Mouse (Mus musculus): Measurements from ENCODE around the gene Ikbke. TPM values are rescaled to one million over a fixed set of nuclear protein-coding genes. Genes with fewer than 3 reads are reported as not detected.
"Not testable (repeated sequence)": the region's sequence is repeated elsewhere in the genome, so short reads cannot be mapped to it uniquely, and the experiment has no call there.

Ikbke gene
- total RNA-seq (2014; rRNA removed) (0.75 and 1.5 TPM in 2 replicates), polyA plus RNA-seq (2015; fragmentation: Nextera tagmentation; extraction: Ambion mirVana) (1.2 TPM in 2 replicates)

- Histone ChIP-seq H3K36me3 (ENCODE audit: insufficient read depth, low read length) (no peaks in the 10 kb centered on the region), H3K4me1 (ENCODE audit: insufficient read depth, low read length) (no peaks in the 10 kb centered on the region), H3K4me2 (ENCODE audit: low read depth, low read length) (peak within 1 kb of the TSS; percentile 16; the same call in 1 of the 2 replicates), H3K9me3 (ENCODE audit: low read length) (no peaks in the 10 kb centered on the region), H3K9ac (replicated peaks; ENCODE audit: low read length) (no peak within 1 kb of the TSS), H3K4me3 (ENCODE audit: low read length) (no peak within 1 kb of the TSS; the same call in 1 of the 2 replicates), H3K27ac (no peak within 1 kb of the TSS), H3K27me3 (ENCODE audit: insufficient read depth, low read length) (no peaks in the 10 kb centered on the region)
- no peak for TF ChIP-seq CTCF (IDR thresholded peaks at IDR 0.05; ENCODE audit: low read depth)
- DNase-seq (ENCODE audit: low spot score) = no peak
- 50% methylated on average over 4 of the region's 4 CpGs for WGBS
- no peak for ATAC-seq
These were observed at the start of gene Ikbke for GRCm38 (mm10) chr1:131279456-131279776. TSS of gene Ikbke (minus strand) at chr1:131279606.

DNA sequence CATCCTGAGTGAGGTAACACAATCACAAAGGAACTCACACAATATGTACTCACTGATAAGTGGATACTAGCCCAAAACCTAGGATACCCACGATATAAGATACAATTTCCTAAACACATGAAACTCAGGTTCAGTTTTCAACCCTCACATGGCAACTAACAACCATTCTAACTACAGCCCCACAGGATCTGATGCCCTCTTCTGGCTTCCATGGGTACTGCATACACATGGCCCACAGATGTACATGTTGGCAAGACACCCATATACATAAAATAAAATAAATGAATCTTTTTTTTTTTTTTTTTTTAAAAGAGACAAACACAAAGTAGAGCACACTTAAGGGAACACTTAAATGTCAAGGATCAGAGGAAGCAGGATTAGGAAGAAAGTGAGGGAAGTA is 49.7 kb upstream of the Ikbke start:
- not testable (repeated sequence) for DNase-seq (ENCODE audit: low spot score); H3K4me1 ChIP-seq (ENCODE audit: insufficient read depth, low read length); ATAC-seq; H3K4me3 ChIP-seq (ENCODE audit: low read length); H3K27ac ChIP-seq; H3K9me3 ChIP-seq (ENCODE audit: low read length); H3K27me3 ChIP-seq (ENCODE audit: insufficient read depth, low read length); H3K4me2 ChIP-seq (ENCODE audit: low read depth, low read length); H3K9ac ChIP-seq (replicated peaks; ENCODE audit: low read length)
- H3K36me3 ChIP-seq (ENCODE audit: insufficient read depth, low read length) = peaks cover 26% of the 10 kb centered on the region
- TF ChIP-seq CTCF (IDR thresholded peaks at IDR 0.05; ENCODE audit: low read depth) = peak; percentile 24; the same call in 1 of the 2 replicates
- WGBS = 95% methylated on average over 1 of the region's 1 CpGs

- Histone ChIP-seq H3K27me3 (ENCODE audit: insufficient read depth, low read length) (no peaks in the 10 kb centered on the region), H3K9ac (replicated peaks; ENCODE audit: low read length) (no peak overlapping the region), H3K27ac (no peak overlapping the region), H3K4me2 (ENCODE audit: low read depth, low read length) (no peak overlapping the region), H3K36me3 (ENCODE audit: insufficient read depth, low read length) (peaks cover 22% of the 10 kb centered on the region), H3K9me3 (ENCODE audit: low read length) (no peaks in the 10 kb centered on the region), H3K4me1 (ENCODE audit: insufficient read depth, low read length) (no peaks in the 10 kb centered on the region), H3K4me3 (ENCODE audit: low read length) (no peak overlapping the region)
- ATAC-seq = no peak
- DNase-seq (ENCODE audit: low spot score) = no peak
- TF ChIP-seq CTCF (IDR thresholded peaks at IDR 0.05; ENCODE audit: low read depth) = no peak
- WGBS = 91% methylated on average over 1 of the region's 1 CpGs
These were observed 47.8 kb upstream of the Ikbke start for GRCm38 (mm10) chr1:131327167-131327566.

- no peak overlapping the region for H3K9ac ChIP-seq (replicated peaks; ENCODE audit: low read length)
- no peaks in the 10 kb centered on the region for H3K4me1 ChIP-seq (ENCODE audit: insufficient read depth, low read length)
- H3K27ac ChIP-seq = no peak overlapping the region
- DNase-seq (ENCODE audit: low spot score) (no peak), ATAC-seq (no peak)
- no peak overlapping the region for H3K4me3 ChIP-seq (ENCODE audit: low read length)
- peaks cover 21% of the 10 kb centered on the region; the same call in 1 of the 2 replicates for H3K36me3 ChIP-seq (ENCODE audit: insufficient read depth, low read length)
- WGBS = 94% methylated on average over 3 of the region's 3 CpGs
- TF ChIP-seq CTCF (IDR thresholded peaks at IDR 0.05; ENCODE audit: low read depth) = no peak
- no peaks in the 10 kb centered on the region for H3K27me3 ChIP-seq (ENCODE audit: insufficient read depth, low read length)
- no peak overlapping the region for H3K4me2 ChIP-seq (ENCODE audit: low read depth, low read length)
- no peaks in the 10 kb centered on the region for H3K9me3 ChIP-seq (ENCODE audit: low read length)
These were observed 45.5 kb upstream of the Ikbke start for GRCm38 (mm10) chr1:131324816-131325463.

- peaks cover 49% of the 10 kb centered on the region for H3K36me3 ChIP-seq (ENCODE audit: insufficient read depth, low read length)
- peak; percentile 56 for DNase-seq (ENCODE audit: low spot score)
- 82% methylated on average over 3 of the region's 3 CpGs for WGBS
These were observed 40.4 kb upstream of the Ikbke start for GRCm38 (mm10) chr1:131319598-131320330.

DNA sequence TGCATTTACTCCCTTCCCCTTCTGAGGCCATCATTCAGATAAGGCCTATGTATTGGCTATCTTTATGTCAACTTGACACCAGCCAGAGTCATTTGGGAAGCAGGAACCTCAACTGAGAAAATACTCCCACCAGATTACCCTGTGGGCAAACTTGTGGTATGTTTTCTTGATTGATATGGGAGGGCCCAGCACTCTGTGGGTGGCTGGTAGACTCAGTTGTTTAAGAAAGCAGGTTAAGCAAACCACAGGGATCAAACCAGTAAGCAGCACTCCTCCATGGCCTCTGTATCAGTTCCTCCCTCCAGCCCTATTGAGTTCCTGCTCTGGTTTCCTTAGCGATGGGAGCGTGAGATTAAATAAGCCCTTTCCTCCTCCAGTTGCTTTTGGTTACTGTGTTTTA is 39.0 kb upstream of the Ikbke start:
- H3K9ac ChIP-seq (replicated peaks; ENCODE audit: low read length) = no peak overlapping the region
- no peaks in the 10 kb centered on the region for H3K27me3 ChIP-seq (ENCODE audit: insufficient read depth, low read length)
- no peak overlapping the region for H3K4me2 ChIP-seq (ENCODE audit: low read depth, low read length)
- no peak for TF ChIP-seq CTCF (IDR thresholded peaks at IDR 0.05; ENCODE audit: low read depth)
- H3K4me1 ChIP-seq (ENCODE audit: insufficient read depth, low read length) = no peaks in the 10 kb centered on the region
- DNase-seq (ENCODE audit: low spot score) = no peak
- no peak for ATAC-seq
- 87% methylated on average over 2 of the region's 2 CpGs for WGBS
- no peaks in the 10 kb centered on the region for H3K9me3 ChIP-seq (ENCODE audit: low read length)
- H3K27ac ChIP-seq = no peak overlapping the region
- no peak overlapping the region for H3K4me3 ChIP-seq (ENCODE audit: low read length)
- peaks cover 45% of the 10 kb centered on the region for H3K36me3 ChIP-seq (ENCODE audit: insufficient read depth, low read length)

More at GRCm38 (mm10) chr1:131319598-131320330, 40.4 kb upstream of the Ikbke start:
- Histone ChIP-seq H3K27ac (no peak overlapping the region), H3K9me3 (ENCODE audit: low read length) (no peaks in the 10 kb centered on the region), H3K4me3 (ENCODE audit: low read length) (no peak overlapping the region), H3K27me3 (ENCODE audit: insufficient read depth, low read length) (no peaks in the 10 kb centered on the region), H3K4me1 (ENCODE audit: insufficient read depth, low read length) (no peaks in the 10 kb centered on the region), H3K4me2 (ENCODE audit: low read depth, low read length) (no peak overlapping the region), H3K9ac (replicated peaks; ENCODE audit: low read length) (no peak overlapping the region)
- peak; percentile 73 for ATAC-seq
- peak; percentile 63 for TF ChIP-seq CTCF (IDR thresholded peaks at IDR 0.05; ENCODE audit: low read depth)

- Histone ChIP-seq H3K9ac (replicated peaks; ENCODE audit: low read length) (no peak overlapping the region), H3K4me1 (ENCODE audit: insufficient read depth, low read length) (no peaks in the 10 kb centered on the region), H3K4me3 (ENCODE audit: low read length) (no peak overlapping the region), H3K36me3 (ENCODE audit: insufficient read depth, low read length) (peaks cover 50% of the 10 kb centered on the region), H3K27me3 (ENCODE audit: insufficient read depth, low read length) (no peaks in the 10 kb centered on the region), H3K27ac (no peak overlapping the region), H3K9me3 (ENCODE audit: low read length) (no peaks in the 10 kb centered on the region), H3K4me2 (ENCODE audit: low read depth, low read length) (no peak overlapping the region)
- ATAC-seq (no peak), DNase-seq (ENCODE audit: low spot score) (no peak)
- TF ChIP-seq CTCF (IDR thresholded peaks at IDR 0.05; ENCODE audit: low read depth) = no peak
- WGBS = 96% methylated on average over 5 of the region's 5 CpGs
These were observed 38.2 kb upstream of the Ikbke start for GRCm38 (mm10) chr1:131317625-131318024.
